Mouse (Mus musculus) mesoderm, embryonic 11.5 days (tissue): Measurements from ENCODE around the gene Rbm38.

ENCODE experiments used
- DNase-seq: peaks from one replicate; pipeline ENCODE4 v3.0.0-alpha.2; 2012; ENCODE audit warnings: low read depth, low spot score

Rbm38 gene

DNA sequence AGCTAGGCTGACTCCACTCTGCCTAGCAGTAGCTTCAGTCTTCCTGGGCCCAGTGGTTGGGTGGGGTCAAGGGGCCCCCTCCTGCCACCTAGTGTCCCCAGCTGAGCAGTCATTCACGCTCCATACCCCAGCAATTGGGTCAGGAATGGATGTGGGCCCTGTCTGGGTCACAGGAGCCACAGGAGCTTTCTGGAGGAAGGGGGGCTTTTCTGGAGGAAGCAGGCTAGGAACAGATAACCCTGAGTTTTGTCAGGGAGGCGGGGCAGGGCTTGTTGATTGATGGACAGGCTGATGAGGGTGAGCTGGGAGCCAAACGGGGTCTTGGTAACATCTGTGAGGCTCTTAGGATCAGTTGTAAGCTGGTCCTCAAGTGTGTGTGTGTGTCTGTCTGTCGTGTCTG lies 16.3 kb downstream of the Rbm38 start:
- DNase-seq, result no peak

- no peak for DNase-seq
Measured at GRCm38 (mm10) chr2:173037347-173037746, 17.0 kb downstream of the Rbm38 start.

DNA sequence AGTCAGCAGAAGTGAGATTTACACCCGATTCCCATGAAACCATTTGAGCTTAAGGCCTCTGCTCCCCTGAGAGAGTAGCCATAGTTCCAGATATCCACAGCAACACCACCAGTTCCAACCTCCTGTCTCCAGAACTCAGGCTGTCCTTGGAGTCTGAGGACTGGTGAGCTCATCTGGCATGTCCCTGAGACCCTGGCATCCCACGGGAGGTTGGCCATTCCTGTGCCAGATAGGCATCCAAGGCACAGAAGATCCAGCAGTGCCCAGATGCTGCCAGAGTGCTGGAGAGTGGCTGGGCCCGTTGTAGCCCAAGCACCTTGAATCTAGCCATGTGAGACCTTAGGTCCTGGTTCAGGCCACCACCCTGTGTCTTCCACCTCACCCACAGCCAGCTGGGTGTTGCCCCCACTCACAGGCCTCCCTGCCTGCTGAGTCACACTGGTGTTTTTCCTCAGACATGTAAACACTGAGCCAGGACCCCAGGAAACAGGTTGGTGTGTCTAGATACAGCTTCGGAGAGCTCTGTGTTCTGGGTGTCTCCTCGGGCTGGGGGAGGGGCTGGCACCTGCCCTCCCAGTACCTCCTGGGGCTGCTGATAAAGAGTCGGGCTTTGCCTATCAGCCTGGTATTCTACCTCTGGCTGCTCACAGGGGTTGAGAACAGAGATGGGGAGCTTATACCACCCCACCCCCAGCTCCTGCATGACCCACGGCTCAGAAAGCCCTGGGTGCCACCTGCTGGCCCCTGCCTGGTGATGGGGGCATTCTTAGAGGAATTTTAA lies 17.7 kb downstream of the Rbm38 start:
- no peak for DNase-seq

DNA sequence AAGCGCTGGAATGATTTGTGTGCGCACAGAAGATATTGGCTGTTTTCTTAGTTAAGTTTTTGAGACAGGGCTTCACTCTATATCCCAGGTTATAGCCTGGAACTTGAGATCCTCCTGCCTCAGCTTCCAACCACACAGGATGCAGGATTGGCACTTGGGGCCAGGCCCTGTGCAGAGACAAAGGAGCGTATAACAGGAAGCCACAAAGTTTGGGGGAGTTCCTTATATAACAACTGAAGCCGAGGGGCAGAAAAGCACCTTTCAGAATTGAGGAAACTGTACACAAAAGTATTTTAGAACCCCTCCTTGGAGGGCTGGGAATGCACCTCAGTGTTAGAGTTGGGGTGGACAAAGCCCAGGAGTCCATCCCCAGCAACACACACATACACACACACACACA lies 18.7 kb downstream of the Rbm38 start:
- DNase-seq, result no peak

GRCm38 (mm10) chr2:173040803-173041202 lies 20.5 kb downstream of the Rbm38 start:
- no peak for DNase-seq

DNA sequence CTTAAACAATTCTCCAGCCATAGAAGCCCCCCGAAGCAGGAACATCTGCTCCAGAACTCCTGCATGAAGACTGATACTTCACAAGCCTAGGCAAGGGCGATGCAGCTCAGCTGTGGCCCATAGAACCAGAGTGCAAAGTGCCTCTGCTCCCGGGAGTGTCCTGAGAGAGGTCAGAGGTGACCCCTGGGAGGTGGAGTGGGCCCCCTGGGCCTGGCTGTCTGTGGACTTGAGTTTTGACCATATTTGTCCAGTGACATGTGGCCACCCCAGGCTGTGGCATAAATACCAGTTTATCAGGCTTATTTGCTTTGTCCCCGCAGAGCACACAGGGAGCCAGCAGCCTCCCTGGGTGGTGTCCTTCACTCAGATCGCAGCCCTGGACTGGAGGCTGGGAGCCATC lies 20.9 kb downstream of the Rbm38 start:
- DNase-seq, result no peak

GRCm38 (mm10) chr2:173041893-173042292 lies 21.6 kb downstream of the Rbm38 start:
- DNase-seq, result no peak

DNA sequence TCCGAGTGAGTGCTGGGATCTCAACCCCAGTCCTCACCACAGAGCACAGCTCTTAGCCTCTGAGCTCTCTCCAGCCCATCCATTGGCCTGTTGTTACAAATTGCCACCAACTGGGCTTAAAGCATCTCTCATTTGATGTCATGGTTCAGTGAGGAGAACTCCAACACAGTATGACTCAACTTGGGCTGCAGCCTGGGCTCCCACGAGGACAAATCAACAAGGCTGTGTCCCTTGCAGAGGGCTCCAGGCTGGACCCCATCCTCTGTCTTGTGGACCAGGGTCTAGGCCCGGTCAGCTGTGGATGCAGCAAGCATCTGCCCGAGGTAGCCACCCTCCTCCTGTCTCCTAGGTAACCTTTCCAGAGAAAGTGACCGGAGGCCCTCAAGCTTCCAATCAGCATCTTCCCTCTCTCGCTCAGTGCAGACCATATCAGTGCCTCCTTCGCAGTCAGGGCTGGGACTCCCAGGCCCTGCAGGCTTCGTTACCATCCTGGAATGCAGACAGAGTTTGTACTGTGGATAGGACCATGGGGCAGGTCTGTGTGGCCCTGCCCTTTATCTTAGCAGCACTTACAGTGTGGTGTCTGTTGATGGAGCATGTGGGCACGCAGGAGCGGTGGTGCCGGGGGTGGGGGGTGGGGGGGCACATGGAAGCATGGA lies 22.3 kb downstream of the Rbm38 start:
- DNase-seq, result no peak

GRCm38 (mm10) chr2:173044198-173044970 lies 24.1 kb downstream of the Rbm38 start:
- DNase-seq, result no peak

GRCm38 (mm10) chr2:173046582-173047297 lies 26.4 kb downstream of the Rbm38 start:
- DNase-seq, result no peak

GRCm38 (mm10) chr2:173047471-173047870 lies 27.2 kb downstream of the Rbm38 start:
- no peak for DNase-seq

DNA sequence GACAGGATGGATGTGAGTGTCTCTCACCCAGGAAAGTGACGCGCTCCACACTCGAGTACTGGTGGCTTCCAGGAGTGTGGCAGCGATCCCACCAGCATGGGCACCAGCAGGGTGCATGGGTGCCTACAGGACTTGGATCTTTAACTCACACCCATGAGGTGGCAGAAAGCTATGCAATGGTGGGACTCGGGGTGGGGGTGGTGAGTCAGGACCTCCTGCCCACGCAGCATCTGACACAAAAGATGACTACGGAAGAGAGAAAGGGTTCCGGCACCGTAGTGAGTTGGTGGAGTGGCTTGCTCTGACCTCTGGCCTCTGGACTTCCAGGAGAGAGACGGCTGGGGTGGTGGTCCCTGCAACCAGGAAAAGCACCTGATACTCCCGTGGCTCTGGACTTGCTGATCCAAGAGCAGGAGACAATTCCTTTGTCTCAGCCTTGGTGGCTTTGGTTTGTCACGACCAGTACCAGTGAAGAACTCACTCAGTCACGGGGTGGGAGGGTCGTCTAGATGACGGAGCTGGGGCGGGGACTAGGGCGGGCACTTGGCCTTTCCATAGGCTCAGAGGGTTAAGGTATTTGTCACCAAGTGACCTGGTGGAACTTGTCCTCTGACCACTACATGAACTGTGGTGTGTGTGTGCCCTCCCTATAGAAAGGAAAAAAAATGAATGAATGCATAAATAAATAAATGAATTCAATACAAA lies 27.9 kb downstream of the Rbm38 start:
- DNase-seq, result no peak

- no peak for DNase-seq
Measured at GRCm38 (mm10) chr2:173049231-173049630, 28.9 kb downstream of the Rbm38 start.

GRCm38 (mm10) chr2:173049817-173050216 lies 29.5 kb downstream of the Rbm38 start:
- no peak for DNase-seq

- no peak for DNase-seq
Measured at GRCm38 (mm10) chr2:173050604-173051382, 30.5 kb downstream of the Rbm38 start.

- DNase-seq, result no peak
Measured at GRCm38 (mm10) chr2:173052881-173053280, 32.6 kb downstream of the Rbm38 start.

DNA sequence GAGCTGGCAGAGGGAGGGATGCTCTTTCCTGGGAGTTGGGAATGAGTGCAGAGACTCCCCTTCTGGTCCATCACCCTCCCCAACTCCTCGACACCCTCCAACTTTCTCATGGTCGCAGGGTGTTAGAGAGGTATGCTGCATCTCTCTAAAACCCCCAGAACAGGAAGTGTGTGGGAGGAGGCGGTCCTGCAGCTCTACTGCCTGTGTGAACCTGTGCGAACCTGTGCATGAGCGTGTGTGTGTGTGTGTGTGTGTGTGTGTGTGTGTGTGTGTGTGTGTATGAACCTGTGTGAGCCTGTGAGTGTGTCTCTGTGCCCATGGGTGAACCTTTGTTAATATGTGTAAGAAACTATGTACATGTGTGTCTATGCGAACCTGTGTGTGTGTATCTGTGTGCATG lies 33.5 kb downstream of the Rbm38 start:
- DNase-seq, result no peak

- no peak for DNase-seq
Measured at GRCm38 (mm10) chr2:173056303-173056881, 36.1 kb downstream of the Rbm38 start.

- no peak for DNase-seq
Measured at GRCm38 (mm10) chr2:173056882-173057315, 36.6 kb downstream of the Rbm38 start.

DNA sequence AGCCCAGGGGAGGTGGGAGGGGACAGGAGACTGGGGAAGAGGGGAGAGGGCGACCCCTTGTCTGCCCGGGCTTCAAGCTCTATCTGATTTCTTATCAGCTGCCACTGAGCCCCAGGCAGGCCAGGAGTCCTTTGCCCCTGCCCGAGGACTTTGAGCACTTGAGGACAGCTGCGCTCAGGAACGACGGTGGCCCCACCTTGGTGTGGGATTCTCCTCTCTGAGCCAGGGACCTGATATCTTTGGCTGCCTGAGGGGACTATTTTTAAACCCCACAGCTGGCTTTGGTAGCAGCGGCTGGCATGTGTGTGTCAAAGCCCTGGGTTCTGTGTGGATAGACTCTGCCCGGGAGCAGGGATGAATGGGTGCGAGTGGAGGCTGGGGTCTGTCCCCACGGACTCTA lies 37.3 kb downstream of the Rbm38 start:
- DNase-seq, result no peak
